Mouse (Mus musculus): ENCODE measurements around the gene Tango6. TPM values are rescaled to one million over a fixed set of nuclear protein-coding genes. Genes with fewer than 3 reads are reported as not detected.
"Not testable (repeated sequence)": the region's sequence is repeated elsewhere in the genome, so short reads cannot be mapped to it uniquely, and the experiment has no call there.

The Tango6 gene
- polyA plus RNA-seq, 1 experiment from 2014 or later: 10.3 TPM

- Histone ChIP-seq H3K9me3 (no peaks in the 10 kb centered on the region), H3K27me3 (peaks cover 75% of the 10 kb centered on the region), H3K4me2 (replicated peaks) (peak overlapping the region; percentile 100), H3K9ac (peak overlapping the region; percentile 74), H3K27ac (no peak overlapping the region), H3K4me3 (peak overlapping the region; percentile 65), H3K36me3 (peaks cover 12% of the 10 kb centered on the region), H3K4me1 (peaks cover 36% of the 10 kb centered on the region)
- peak; percentile 44; the same call in 1 of the 2 replicates for ATAC-seq (ENCODE audit: low FRiP score, low read depth)
- under 1% methylated on average over 63 of the region's 63 CpGs for WGBS
Observed at GRCm38 (mm10) chr8:106870537-106871327, 187.9 kb downstream of the Tango6 start.

- Histone ChIP-seq H3K4me3 (peak overlapping the region; percentile 65), H3K27ac (no peak overlapping the region), H3K4me2 (replicated peaks) (peak overlapping the region; percentile 100), H3K4me1 (peaks cover 36% of the 10 kb centered on the region), H3K9me3 (no peaks in the 10 kb centered on the region), H3K9ac (peak overlapping the region; percentile 74), H3K36me3 (peaks cover 15% of the 10 kb centered on the region), H3K27me3 (peaks cover 75% of the 10 kb centered on the region)
- 2% methylated on average over 15 of the region's 15 CpGs for WGBS
- ATAC-seq (ENCODE audit: low FRiP score, low read depth): no peak
Observed at GRCm38 (mm10) chr8:106871328-106871926, 188.6 kb downstream of the Tango6 start.

- Histone ChIP-seq H3K9me3 (no peaks in the 10 kb centered on the region), H3K27me3 (peaks cover 75% of the 10 kb centered on the region), H3K4me3 (peak overlapping the region; percentile 65), H3K4me1 (peaks cover 36% of the 10 kb centered on the region), H3K9ac (peak overlapping the region; percentile 59), H3K4me2 (replicated peaks) (peak overlapping the region; percentile 100), H3K36me3 (peaks cover 20% of the 10 kb centered on the region), H3K27ac (no peak overlapping the region)
- ATAC-seq (ENCODE audit: low FRiP score, low read depth): peak; percentile 37; the same call in 1 of the 2 replicates
- WGBS: 1% methylated on average over 22 of the region's 22 CpGs
Observed at GRCm38 (mm10) chr8:106871931-106872371, 189.1 kb downstream of the Tango6 start.

- Histone ChIP-seq H3K9me3 (no peaks in the 10 kb centered on the region), H3K27ac (no peak overlapping the region), H3K4me1 (peaks cover 36% of the 10 kb centered on the region), H3K36me3 (peaks cover 25% of the 10 kb centered on the region), H3K9ac (peak overlapping the region; percentile 59), H3K4me2 (replicated peaks) (peak overlapping the region; percentile 100), H3K27me3 (peaks cover 71% of the 10 kb centered on the region), H3K4me3 (peak overlapping the region; percentile 65)
- 7% methylated on average over 8 of the region's 8 CpGs for WGBS
- ATAC-seq (ENCODE audit: low FRiP score, low read depth): no peak
Observed at GRCm38 (mm10) chr8:106872454-106873034, 189.7 kb downstream of the Tango6 start.

GRCm38 (mm10) chr8:106880121-106880707 lies 197.3 kb downstream of the Tango6 start:
- no peaks in the 10 kb centered on the region for H3K27me3 ChIP-seq
- H3K9ac ChIP-seq: no peak overlapping the region
- WGBS: 91% methylated on average over 8 of the region's 8 CpGs
- peaks cover 87% of the 10 kb centered on the region for H3K36me3 ChIP-seq
- no peaks in the 10 kb centered on the region for H3K4me1 ChIP-seq
- H3K4me2 ChIP-seq (replicated peaks): no peak overlapping the region
- ATAC-seq (ENCODE audit: low FRiP score, low read depth): no peak
- no peak overlapping the region for H3K4me3 ChIP-seq
- H3K9me3 ChIP-seq: no peaks in the 10 kb centered on the region
- no peak overlapping the region for H3K27ac ChIP-seq

GRCm38 (mm10) chr8:106884094-106884493 lies 201.2 kb downstream of the Tango6 start:
- not testable (repeated sequence) for H3K4me1 ChIP-seq; H3K27me3 ChIP-seq; H3K27ac ChIP-seq; ATAC-seq (ENCODE audit: low FRiP score, low read depth); H3K4me2 ChIP-seq (replicated peaks); H3K9ac ChIP-seq; H3K9me3 ChIP-seq; H3K4me3 ChIP-seq
- WGBS: 96% methylated on average over 11 of the region's 11 CpGs
- peaks cover 77% of the 10 kb centered on the region for H3K36me3 ChIP-seq

GRCm38 (mm10) chr8:106884826-106885400 lies 202.0 kb downstream of the Tango6 start:
- H3K27ac ChIP-seq; H3K4me1 ChIP-seq; H3K4me2 ChIP-seq (replicated peaks); H3K9ac ChIP-seq; H3K9me3 ChIP-seq; ATAC-seq (ENCODE audit: low FRiP score, low read depth); H3K27me3 ChIP-seq; H3K4me3 ChIP-seq: not testable (repeated sequence)
- peaks cover 68% of the 10 kb centered on the region for H3K36me3 ChIP-seq
- WGBS: 91% methylated on average over 4 of the region's 4 CpGs

- ATAC-seq (ENCODE audit: low FRiP score, low read depth): no peak
Observed at GRCm38 (mm10) chr8:106887336-106888189, 204.7 kb downstream of the Tango6 start.

GRCm38 (mm10) chr8:106888803-106889202 lies 205.9 kb downstream of the Tango6 start:
- peaks cover 32% of the 10 kb centered on the region for H3K36me3 ChIP-seq
- H3K4me3 ChIP-seq: no peak overlapping the region
- H3K9ac ChIP-seq: no peak overlapping the region
- ATAC-seq (ENCODE audit: low FRiP score, low read depth): no peak
- 84% methylated on average over 3 of the region's 3 CpGs for WGBS
- H3K4me1 ChIP-seq: peaks cover 19% of the 10 kb centered on the region
- no peaks in the 10 kb centered on the region for H3K27me3 ChIP-seq
- H3K4me2 ChIP-seq (replicated peaks): no peak overlapping the region
- no peaks in the 10 kb centered on the region for H3K9me3 ChIP-seq
- no peak overlapping the region for H3K27ac ChIP-seq

More at GRCm38 (mm10) chr8:106887336-106888189, 204.7 kb downstream of the Tango6 start:
- Histone ChIP-seq H3K9me3 (no peaks in the 10 kb centered on the region), H3K4me3 (no peak overlapping the region), H3K4me2 (replicated peaks) (no peak overlapping the region), H3K4me1 (peaks cover 19% of the 10 kb centered on the region), H3K36me3 (peaks cover 44% of the 10 kb centered on the region), H3K9ac (no peak overlapping the region), H3K27ac (no peak overlapping the region), H3K27me3 (no peaks in the 10 kb centered on the region)
- 53% methylated on average over 5 of the region's 5 CpGs for WGBS

GRCm38 (mm10) chr8:106892210-106892805 lies 209.4 kb downstream of the Tango6 start:
- H3K27ac ChIP-seq: peak overlapping the region; percentile 95
- ATAC-seq (ENCODE audit: low FRiP score, low read depth): no peak
- 0% methylated on average over 15 of the region's 15 CpGs for WGBS

More at GRCm38 (mm10) chr8:106892210-106892805, 209.4 kb downstream of the Tango6 start:
- H3K4me1 ChIP-seq: peaks cover 29% of the 10 kb centered on the region
- peak overlapping the region; percentile 73 for H3K4me2 ChIP-seq (replicated peaks)
- H3K9me3 ChIP-seq: no peaks in the 10 kb centered on the region
- peaks cover 26% of the 10 kb centered on the region for H3K36me3 ChIP-seq
- H3K4me3 ChIP-seq: peak overlapping the region; percentile 88
- H3K27me3 ChIP-seq: no peaks in the 10 kb centered on the region
- peak overlapping the region; percentile 97 for H3K9ac ChIP-seq
